Mouse (Mus musculus) myocyte (in vitro differentiated cells): ENCODE data around the gene Best1. TPM values are rescaled to one million over a fixed set of nuclear protein-coding genes. Genes with fewer than 3 reads are reported as not detected.

Experiments
- H3K27me3 ChIP-seq: one replicate; pipeline ENCODE4 v1.6.1; 2011; ENCODE audit not compliant: control insufficient read depth, insufficient read depth, insufficient read length
- H3K36me3 ChIP-seq: one replicate; pipeline ENCODE4 v1.6.1; 2011; ENCODE audit not compliant: control insufficient read depth, insufficient read depth
- H3K4me2 ChIP-seq: one replicate; pipeline ENCODE4 v1.6.1; 2011; ENCODE audit warnings: low read depth, control low read depth
- H3K4me3 ChIP-seq: one replicate; pipeline ENCODE4 v1.5.1; 2011; ENCODE audit warnings: mild to moderate bottlenecking, control low read depth, moderate library complexity
- H3K79me2 ChIP-seq: one replicate; pipeline ENCODE4 v1.6.1; 2011; ENCODE audit not compliant: control insufficient read depth, insufficient read depth
- H3ac ChIP-seq: one replicate; pipeline ENCODE4 v1.6.1; 2011; ENCODE audit not compliant: control insufficient read depth, insufficient read length
- CEBPB ChIP-seq: IDR thresholded peaks from 2 replicates; pipeline ENCODE4 v1.6.1; 2011; ENCODE audit warnings: mild to moderate bottlenecking, moderate library complexity; ENCODE audit not compliant: poor library complexity, insufficient read depth, severe bottlenecking
- E2F4 ChIP-seq: IDR thresholded peaks from one replicate; pipeline ENCODE4 v1.6.1; 2011; ENCODE audit warnings: mild to moderate bottlenecking, control low read depth, moderate library complexity; ENCODE audit not compliant: insufficient read depth
- MAX ChIP-seq: IDR thresholded peaks from one replicate; pipeline ENCODE4 v1.6.1; 2011; ENCODE audit warnings: low read depth, mild to moderate bottlenecking, control low read depth
- MYOD1 ChIP-seq, 3 experiments: IDR thresholded peaks; one replicate each; pipeline ENCODE4 v1.6.1; 2011; ENCODE audit warnings: control low read depth in 2 of 3, low read depth in 2 of 3, mild to moderate bottlenecking in 2 of 3, moderate library complexity in 1 of 3; ENCODE audit not compliant: insufficient read length in 2 of 3, control insufficient read depth in 1 of 3
- MYOG ChIP-seq, 3 experiments: IDR thresholded peaks; one replicate each; pipeline ENCODE4 v1.6.1; 2011; ENCODE audit warnings: control low read depth in 2 of 3, low read depth in 2 of 3, mild to moderate bottlenecking in 2 of 3; ENCODE audit not compliant: insufficient read length in 2 of 3, control insufficient read depth in 1 of 3, insufficient read depth in 1 of 3
- POLR2A ChIP-seq: IDR thresholded peaks from one replicate; pipeline ENCODE4 v1.6.1; 2011; ENCODE audit warnings: low read depth, mild to moderate bottlenecking, control low read depth, moderate library complexity; ENCODE audit not compliant: insufficient read length
- POLR2AphosphoS2 ChIP-seq: IDR thresholded peaks from one replicate; pipeline ENCODE4 v1.6.1; 2011; ENCODE audit warnings: low read depth, control low read depth; ENCODE audit not compliant: insufficient read length
- REST ChIP-seq: IDR thresholded peaks from one replicate; pipeline ENCODE4 v1.6.1; 2011; ENCODE audit warnings: mild to moderate bottlenecking, control low read depth, moderate library complexity; ENCODE audit not compliant: insufficient read depth, insufficient read length
- SRF ChIP-seq: IDR thresholded peaks from one replicate; pipeline ENCODE4 v1.6.1; 2011; ENCODE audit warnings: low read depth; ENCODE audit not compliant: control insufficient read depth, insufficient read length
- TCF12 ChIP-seq: IDR thresholded peaks from one replicate; pipeline ENCODE4 v1.6.1; 2011; ENCODE audit warnings: mild to moderate bottlenecking, control low read depth; ENCODE audit not compliant: poor library complexity, insufficient read depth, severe bottlenecking
- TCF3 ChIP-seq: IDR thresholded peaks from one replicate; pipeline ENCODE4 v1.6.1; 2011; ENCODE audit warnings: low read depth, control low read depth; ENCODE audit not compliant: insufficient read length
- USF1 ChIP-seq: IDR thresholded peaks from one replicate; pipeline ENCODE4 v1.6.1; 2011; ENCODE audit warnings: low read depth, mild to moderate bottlenecking, control low read depth, moderate library complexity
- polyA plus RNA-seq: library from polyadenylated mRNA; unstranded; fragments of >200 nt; fragmentation: generic; extraction: Trizol; gene quantifications from one replicate; pipeline ENCODE4 v1.2.1, GENCODE M21; 2012; ENCODE audit warnings: missing spikeins

Gene Best1
- 6.6 TPM for polyA plus RNA-seq

DNA sequence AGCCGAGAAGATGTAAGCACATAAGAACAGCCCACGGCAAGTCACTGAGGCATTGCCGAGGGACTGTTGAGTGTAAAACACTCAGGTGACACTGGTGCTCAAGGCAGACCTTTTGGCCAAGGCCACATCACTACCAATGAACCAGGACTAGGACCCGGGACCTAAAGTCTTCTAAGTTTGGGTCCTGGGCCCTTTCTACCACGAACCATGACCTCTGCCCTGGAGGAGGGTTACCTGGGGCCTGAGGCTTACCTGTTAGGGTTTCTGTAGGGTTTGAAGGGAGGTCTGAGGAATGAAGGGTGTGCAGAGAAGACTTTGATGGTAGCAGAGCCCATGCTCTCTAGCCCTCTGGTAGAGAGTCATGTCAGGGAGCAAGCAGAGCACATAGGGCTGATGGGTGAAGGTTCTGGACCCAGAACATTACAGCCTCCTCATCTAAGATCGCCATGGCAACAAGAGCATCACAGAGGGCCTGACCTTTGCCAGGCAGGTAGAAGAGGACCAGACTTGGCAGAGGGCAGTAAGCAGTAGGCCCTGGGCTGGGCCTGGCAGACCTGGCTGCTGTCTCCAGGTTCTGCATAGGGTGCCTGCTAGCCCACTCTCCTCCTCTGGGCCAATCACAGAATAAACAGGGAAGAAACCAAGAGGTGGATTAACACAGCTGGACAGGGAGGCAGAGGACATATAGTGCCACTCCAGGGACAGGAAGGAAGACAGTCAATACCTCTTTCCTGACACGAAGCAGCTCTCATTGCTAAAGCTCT lies at the start of gene Best1, which contains the start of gene Rab3il1:
Gene Best1 (minus strand): TSS at position 428 of the 764 bp plus-strand sequence.
Gene Rab3il1 (plus strand): TSS at position 464 of the 764 bp plus-strand sequence.
- Histone ChIP-seq H3K4me2 (no peak within 1 kb of the TSS), H3K4me3 (no peak within 1 kb of the TSS), H3ac (no peak within 1 kb of the TSS), H3K27me3 (no peaks in the 10 kb centered on the region), H3K79me2 (no peaks in the 10 kb centered on the region), H3K36me3 (no peaks in the 10 kb centered on the region)
- TF ChIP-seq TCF3 = no peak
- TF ChIP-seq SRF = no peak
- no peak for TF ChIP-seq POLR2AphosphoS2
- no peak for TF ChIP-seq USF1
- TF ChIP-seq MYOD1 (IDR thresholded peaks at IDR 0.05; ENCODE audit: control insufficient read depth in 1 of 3, insufficient read length in 2 of 3, low read depth in 2 of 3) = no peak
- TF ChIP-seq POLR2A = no peak
- TF ChIP-seq CEBPB = no peak
- no peak for TF ChIP-seq MYOG (IDR thresholded peaks at IDR 0.05; ENCODE audit: control insufficient read depth in 1 of 3, insufficient read depth in 1 of 3, insufficient read length in 2 of 3, low read depth in 2 of 3)
- TF ChIP-seq TCF12 = no peak
- no peak for TF ChIP-seq E2F4
- TF ChIP-seq REST = no peak
- TF ChIP-seq MAX = no peak

DNA sequence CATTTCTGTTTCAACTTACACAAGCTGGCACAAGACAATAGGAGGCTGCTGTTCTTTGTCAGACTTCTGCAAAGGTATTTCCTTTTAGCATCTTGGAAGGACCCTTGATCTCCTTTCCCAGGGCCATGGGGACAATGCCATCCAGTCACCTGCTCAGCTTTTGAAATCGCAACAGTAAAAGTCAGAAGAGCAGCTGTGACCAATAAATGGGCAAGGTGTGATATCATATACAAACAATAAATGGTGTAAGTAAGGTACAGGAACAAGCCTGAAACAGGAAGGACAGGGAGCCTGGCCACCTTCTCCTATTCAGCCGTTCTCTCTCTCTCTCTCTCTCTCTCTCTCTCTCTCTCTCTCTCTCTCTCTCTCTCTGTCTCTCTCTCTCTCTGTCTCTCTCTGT lies 49.0 kb upstream of the Best1 start:
- no peak for TF ChIP-seq USF1
- no peak for TF ChIP-seq POLR2A
- no peak for TF ChIP-seq POLR2AphosphoS2
- TF ChIP-seq E2F4 = no peak
- no peak for TF ChIP-seq TCF12
- no peak for TF ChIP-seq MYOD1 (IDR thresholded peaks at IDR 0.05; ENCODE audit: control insufficient read depth in 1 of 3, insufficient read length in 2 of 3, low read depth in 2 of 3)
- no peak for TF ChIP-seq REST
- no peak for TF ChIP-seq MAX
- no peak for TF ChIP-seq CEBPB
- TF ChIP-seq TCF3 = no peak
- TF ChIP-seq MYOG (IDR thresholded peaks at IDR 0.05; ENCODE audit: control insufficient read depth in 1 of 3, insufficient read depth in 1 of 3, insufficient read length in 2 of 3, low read depth in 2 of 3) = no peak
- TF ChIP-seq SRF = no peak
- peaks cover 65% of the 10 kb centered on the region for H3K36me3 ChIP-seq
- H3K27me3 ChIP-seq = no peaks in the 10 kb centered on the region
- no peak overlapping the region for H3K4me3 ChIP-seq
- H3ac ChIP-seq = no peak overlapping the region
- no peak overlapping the region for H3K4me2 ChIP-seq
- H3K79me2 ChIP-seq = peaks cover 68% of the 10 kb centered on the region

DNA sequence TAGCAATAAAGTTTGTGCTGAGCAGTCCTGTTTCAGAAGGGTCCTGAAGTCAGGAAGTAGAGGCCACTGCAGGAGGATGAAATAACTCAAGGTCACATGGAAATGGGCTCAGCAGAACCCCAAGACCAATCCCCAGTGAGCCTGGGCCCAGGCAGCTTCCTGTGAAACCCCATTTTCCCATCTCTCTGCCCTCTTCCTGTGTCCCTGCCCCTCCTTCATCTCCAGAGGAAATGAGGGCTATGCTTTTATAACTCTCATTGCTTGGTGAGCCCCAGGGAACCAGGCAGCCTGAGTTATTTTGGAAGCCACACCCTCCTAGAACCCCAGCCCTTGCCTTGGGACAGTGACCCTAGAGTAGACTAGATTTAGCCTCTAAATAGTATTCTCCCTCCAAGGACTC lies 48.1 kb upstream of the Best1 start:
- Histone ChIP-seq H3K27me3 (no peaks in the 10 kb centered on the region), H3K36me3 (peaks cover 65% of the 10 kb centered on the region), H3ac (no peak overlapping the region), H3K4me3 (no peak overlapping the region), H3K4me2 (peak overlapping the region; percentile 19), H3K79me2 (peaks cover 77% of the 10 kb centered on the region)
- no peak for TF ChIP-seq POLR2A

DNA sequence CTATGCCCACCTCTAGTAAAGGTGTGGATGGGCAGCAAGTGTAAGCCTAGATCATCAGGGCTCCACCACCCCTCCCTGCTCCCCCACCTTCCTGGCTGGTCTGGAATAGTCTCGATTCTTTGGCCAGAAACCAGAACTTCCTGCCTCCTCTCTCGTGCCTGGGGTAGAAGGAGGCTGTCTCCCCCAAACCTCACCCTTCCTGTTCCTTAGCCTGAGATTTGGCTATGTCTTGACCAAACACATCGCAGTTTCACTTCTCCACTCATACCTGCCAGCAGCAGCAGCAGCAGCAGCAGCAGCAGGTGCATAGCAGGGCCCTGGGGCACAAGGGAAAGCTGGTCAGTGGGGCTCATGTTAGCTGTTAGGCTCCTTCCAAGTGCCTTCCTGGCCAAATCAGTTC lies 45.5 kb upstream of the Best1 start:
- no peaks in the 10 kb centered on the region for H3K27me3 ChIP-seq
- H3K36me3 ChIP-seq = peaks cover 53% of the 10 kb centered on the region
- no peak overlapping the region for H3ac ChIP-seq
- H3K4me2 ChIP-seq = peak overlapping the region; percentile 99
- H3K4me3 ChIP-seq = no peak overlapping the region
- H3K79me2 ChIP-seq = peaks cover 91% of the 10 kb centered on the region
- TF ChIP-seq MYOG (IDR thresholded peaks at IDR 0.05; ENCODE audit: control insufficient read depth in 1 of 3, insufficient read depth in 1 of 3, insufficient read length in 2 of 3, low read depth in 2 of 3) = no peak
- TF ChIP-seq POLR2A = no peak
- no peak for TF ChIP-seq E2F4
- peak; percentile 27 for TF ChIP-seq POLR2AphosphoS2

DNA sequence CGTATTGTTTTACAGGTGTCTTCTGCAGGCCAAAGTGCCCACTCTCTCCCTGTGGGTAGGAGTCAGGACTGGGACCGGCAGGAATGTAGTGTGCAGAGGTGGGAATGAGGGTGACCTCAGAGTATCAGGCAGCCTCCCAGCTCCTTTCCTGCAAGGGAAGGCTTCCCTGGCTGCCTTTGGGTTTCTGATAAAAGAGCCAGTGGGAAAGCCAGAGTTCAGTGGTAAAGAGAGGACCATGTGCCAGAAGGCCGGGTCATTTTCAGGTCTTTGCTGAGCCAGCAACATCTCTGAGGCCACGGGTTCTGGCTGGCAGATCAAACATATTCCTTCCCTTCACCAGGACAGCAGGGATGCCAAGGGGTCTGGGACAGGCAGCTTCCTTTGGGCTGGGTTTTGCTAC lies 44.9 kb upstream of the Best1 start:
- H3K4me3 ChIP-seq = peak overlapping the region; percentile 90
- peak overlapping the region; percentile 99 for H3K4me2 ChIP-seq
- no peak overlapping the region for H3ac ChIP-seq
- TF ChIP-seq E2F4 = no peak
- peak; percentile 56 for TF ChIP-seq POLR2AphosphoS2
- peaks cover 52% of the 10 kb centered on the region for H3K36me3 ChIP-seq
- peaks cover 88% of the 10 kb centered on the region for H3K79me2 ChIP-seq
- no peaks in the 10 kb centered on the region for H3K27me3 ChIP-seq
